Mouse (Mus musculus) G1E (cell line): ENCODE results near the gene Erg.

Experiments
- CTCF ChIP-seq: IDR thresholded peaks from 2 replicates; pipeline ENCODE4 v1.5.1; 2012; ENCODE audit warnings: low read depth, low read length, inconsistent platforms, mixed read lengths
- GATA1 ChIP-seq: IDR thresholded peaks from 2 replicates; pipeline ENCODE4 v1.6.1; 2012; ENCODE audit warnings: borderline replicate concordance, low read length, inconsistent platforms, mixed read lengths
- GATA2 ChIP-seq: IDR thresholded peaks from 2 replicates; pipeline ENCODE4 v1.6.1; 2012; ENCODE audit warnings: low read depth, low read length, inconsistent platforms, borderline replicate concordance
- TAL1 ChIP-seq: conservative IDR thresholded peaks from 2 replicates; pipeline ENCODE4 v1.6.1; 2012; ENCODE audit warnings: low read depth, low read length, inconsistent platforms, mixed read lengths

- TF ChIP-seq GATA1 (no peak), CTCF (no peak), TAL1 (no peak), GATA2 (peak; percentile 59; the same call in 1 of the 2 replicates)
Observed at GRCm38 (mm10) chr16:95598930-95599329, 12.5 kb upstream of the Erg start.
